Mouse (Mus musculus) ES-E14 (cell line): ENCODE measurements around the gene Gbf1.

Experiments
- HCFC1 ChIP-seq: IDR thresholded peaks from 2 replicates; pipeline ENCODE4 v1.6.1; 2012; ENCODE audit warnings: low read length, inconsistent platforms, borderline replicate concordance; ENCODE audit not compliant: insufficient read depth
- MAFK ChIP-seq: IDR thresholded peaks from 2 replicates; pipeline ENCODE4 v1.6.1; 2014; ENCODE audit warnings: mild to moderate bottlenecking, low read depth, low read length, inconsistent platforms; ENCODE audit not compliant: insufficient read depth
- ZC3H11A ChIP-seq: IDR thresholded peaks from 2 replicates; pipeline ENCODE4 v1.6.1; 2012; ENCODE audit warnings: low read depth, mild to moderate bottlenecking, inconsistent platforms, low read length, borderline replicate concordance
- ZNF384 ChIP-seq: IDR thresholded peaks from 2 replicates; pipeline ENCODE4 v1.6.1; 2012; ENCODE audit warnings: low read depth, low read length, inconsistent platforms

GRCm38 (mm10) chr19:46302551-46302950 is 150.2 kb downstream of the Gbf1 start:
- TF ChIP-seq MAFK (no peak), ZNF384 (no peak), ZC3H11A (no peak), HCFC1 (no peak)
